Mouse (Mus musculus) midbrain, embryonic 13.5 days (tissue): Measurements from ENCODE around the gene Alg13. TPM values are rescaled to one million over a fixed set of nuclear protein-coding genes. Genes with fewer than 3 reads are reported as not detected.
A peak's percentile ranks its signal among the peaks of the same experiment; 100 is the strongest.

ENCODE experiments used
- ATAC-seq: fragments of 200-750 bp; cut with Nextera tagmentation; 2 replicates; pipeline ENCODE4 v1.8.0; 2017; ENCODE audit warnings: mild to moderate bottlenecking, moderate TSS enrichment, moderate library complexity
- H3K27ac ChIP-seq: fragments of 300-500 bp; sonication (generic); 2 replicates; pipeline ENCODE4 v1.5.1; 2015; ENCODE audit warnings: inconsistent platforms, mild to moderate bottlenecking, moderate library complexity
- H3K27me3 ChIP-seq: fragments of 300-500 bp; sonication (generic); 2 replicates; pipeline ENCODE4 v1.6.1; 2015; ENCODE audit warnings: mild to moderate bottlenecking, inconsistent platforms
- H3K36me3 ChIP-seq: fragments of 300-500 bp; sonication (generic); 2 replicates; pipeline ENCODE4 v1.6.1; 2015; ENCODE audit warnings: mild to moderate bottlenecking, inconsistent platforms
- H3K4me1 ChIP-seq: fragments of 300-500 bp; sonication (generic); replicated peaks from 2 replicates; pipeline ENCODE4 v1.6.1; 2015; ENCODE audit warnings: inconsistent platforms
- H3K4me2 ChIP-seq: fragments of 300-500 bp; sonication (generic); replicated peaks from 2 replicates; pipeline ENCODE4 v1.6.1; 2015; ENCODE audit warnings: moderate library complexity, mild to moderate bottlenecking, inconsistent platforms
- H3K4me3 ChIP-seq: fragments of 300-500 bp; sonication (generic); replicated peaks from 2 replicates; pipeline ENCODE4 v1.5.1; 2015; ENCODE audit warnings: mild to moderate bottlenecking, inconsistent platforms
- H3K9ac ChIP-seq: fragments of 300-500 bp; sonication (generic); replicated peaks from 2 replicates; pipeline ENCODE4 v1.6.1; 2015; ENCODE audit warnings: mild to moderate bottlenecking, inconsistent platforms
- H3K9me3 ChIP-seq: fragments of 300-500 bp; sonication (generic); 2 replicates; pipeline ENCODE4 v1.6.1; 2016; ENCODE audit warnings: mild to moderate bottlenecking, inconsistent platforms
- WGBS: fragments of 180-500 bp; shearing (Covaris S2); methylation state at CpG from one replicate; pipeline ENCODE4 v1.1.7; 2015; 5-methylcytosine and 5-hydroxymethylcytosine counted together
- polyA plus RNA-seq: library from polyadenylated mRNA; unstranded; fragments of >200 nt; fragmentation: Nextera tagmentation; extraction: Ambion mirVana; gene quantifications from 2 replicates; pipeline ENCODE4 v1.2.1, GENCODE M21; 2015

Alg13 gene
- 12.1 and 13.1 TPM in 2 replicates for polyA plus RNA-seq

DNA sequence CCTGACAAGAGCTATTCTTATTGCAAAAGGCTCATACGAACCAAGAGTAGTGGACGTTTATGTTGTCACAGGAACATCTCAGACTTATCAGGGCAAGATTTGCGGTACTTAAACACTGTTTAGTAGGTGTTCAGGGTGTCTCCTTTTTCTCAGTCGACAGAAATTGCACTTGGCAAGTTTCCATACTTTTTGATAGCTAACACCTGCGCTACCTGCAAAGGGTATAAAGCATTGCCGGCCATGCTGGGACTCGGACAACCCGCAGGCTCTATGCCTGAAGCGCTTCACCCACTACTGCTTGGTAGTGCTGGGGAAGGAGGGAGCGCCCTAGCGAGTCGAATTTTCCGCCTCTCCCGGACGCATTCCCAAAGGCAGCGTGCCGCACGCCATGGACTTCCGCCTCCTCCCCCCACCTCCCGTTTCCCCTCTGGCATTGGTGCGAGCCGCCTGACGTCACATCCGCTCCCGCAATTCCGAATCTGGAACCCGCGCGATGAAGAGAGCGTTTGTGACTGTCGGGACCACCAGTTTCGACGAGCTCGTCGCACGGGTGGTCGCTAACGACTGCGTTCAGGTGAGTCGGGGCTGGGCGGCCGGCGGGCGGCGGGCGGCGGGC, at the start of gene Alg13:
TSS of gene Alg13 (plus strand) at position 257 of the 616 bp plus-strand sequence.
- Histone ChIP-seq H3K9me3 (no peaks in the 10 kb centered on the region), H3K27ac (no peak within 1 kb of the TSS), H3K4me1 (peaks cover 3% of the 10 kb centered on the region; the same call in 1 of the 2 replicates), H3K36me3 (no peaks in the 10 kb centered on the region), H3K27me3 (no peaks in the 10 kb centered on the region), H3K4me2 (peak within 1 kb of the TSS; percentile 87), H3K4me3 (peak within 1 kb of the TSS; percentile 65), H3K9ac (peak within 1 kb of the TSS; percentile 68)
- peak; percentile 95 for ATAC-seq
- 19% methylated on average over 47 of the region's 47 CpGs for WGBS

DNA sequence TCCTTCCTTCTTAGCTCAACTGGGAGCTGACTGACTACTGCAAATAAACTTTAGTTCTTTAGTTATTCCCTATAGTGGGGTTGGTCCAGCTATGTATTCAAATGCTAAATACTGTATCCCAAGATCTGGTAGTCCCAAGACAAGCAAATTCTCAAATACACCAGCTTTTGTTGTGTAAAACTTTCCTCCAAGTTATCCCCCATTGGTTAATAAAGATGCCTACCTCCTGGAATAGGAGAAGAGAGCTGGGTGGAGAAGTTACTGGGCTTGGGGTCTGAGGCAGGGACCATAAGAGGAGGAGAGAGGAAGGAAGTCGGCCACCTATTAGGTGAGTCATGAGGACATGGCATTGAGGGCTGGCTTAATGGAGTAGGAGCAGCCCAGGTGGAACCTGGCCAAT, 49.0 kb upstream of the Alg13 start:
- Histone ChIP-seq H3K4me2 (no peak overlapping the region), H3K4me1 (no peaks in the 10 kb centered on the region), H3K36me3 (no peaks in the 10 kb centered on the region), H3K27ac (no peak overlapping the region), H3K9me3 (no peaks in the 10 kb centered on the region), H3K9ac (no peak overlapping the region), H3K27me3 (no peaks in the 10 kb centered on the region), H3K4me3 (no peak overlapping the region)
- no peak for ATAC-seq
- WGBS: 71% methylated on average over 1 of the region's 1 CpGs

DNA sequence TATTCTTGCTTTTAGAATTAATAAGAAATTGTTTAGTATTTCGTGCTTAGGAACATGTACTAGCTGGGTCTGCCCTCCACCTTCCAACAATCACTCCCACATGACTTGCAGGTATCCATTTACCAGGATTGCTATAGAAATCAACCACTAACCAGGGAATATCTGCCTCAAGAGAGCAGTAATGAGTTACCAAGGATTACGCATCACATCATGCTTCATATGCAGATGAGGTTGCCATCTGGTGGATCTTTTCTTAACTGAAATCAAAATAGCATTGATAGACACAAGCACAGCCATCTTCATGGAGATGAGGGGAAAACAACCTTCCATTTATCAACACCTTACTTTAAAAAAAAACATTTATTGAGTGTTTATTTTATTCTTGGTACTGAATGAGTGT, 16.1 kb upstream of the Alg13 start:
- Histone ChIP-seq H3K4me2 (no peak overlapping the region), H3K4me3 (no peak overlapping the region), H3K9ac (no peak overlapping the region), H3K36me3 (no peaks in the 10 kb centered on the region), H3K4me1 (no peaks in the 10 kb centered on the region), H3K27ac (no peak overlapping the region), H3K27me3 (no peaks in the 10 kb centered on the region), H3K9me3 (no peaks in the 10 kb centered on the region)
- 61% methylated on average over 2 of the region's 2 CpGs for WGBS
- no peak for ATAC-seq

DNA sequence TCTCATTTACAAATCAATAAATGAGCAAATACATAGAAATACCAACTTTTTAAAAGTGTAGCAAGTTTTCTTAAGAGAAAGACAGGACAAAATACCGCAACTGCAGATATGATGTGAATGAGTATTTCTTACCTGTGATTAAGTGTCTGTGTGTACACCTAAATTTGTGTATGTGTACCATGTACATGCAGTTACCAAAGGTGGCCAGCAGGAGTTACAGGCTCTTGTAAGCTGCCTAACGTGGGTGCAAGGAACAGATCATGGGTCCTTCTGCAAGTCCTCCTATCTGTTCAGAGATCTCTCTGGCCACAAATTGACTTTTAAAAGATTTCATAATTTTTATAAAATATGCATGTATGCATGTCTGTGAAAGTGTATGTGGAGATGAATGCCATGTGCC, 11.9 kb upstream of the Alg13 start:
- H3K9ac ChIP-seq: no peak overlapping the region
- no peak overlapping the region for H3K27ac ChIP-seq
- H3K36me3 ChIP-seq: no peaks in the 10 kb centered on the region
- no peak overlapping the region for H3K4me2 ChIP-seq
- H3K4me1 ChIP-seq: no peaks in the 10 kb centered on the region
- 89% methylated on average over 2 of the region's 2 CpGs for WGBS
- ATAC-seq: no peak
- H3K27me3 ChIP-seq: no peaks in the 10 kb centered on the region
- no peaks in the 10 kb centered on the region for H3K9me3 ChIP-seq
- H3K4me3 ChIP-seq: no peak overlapping the region

DNA sequence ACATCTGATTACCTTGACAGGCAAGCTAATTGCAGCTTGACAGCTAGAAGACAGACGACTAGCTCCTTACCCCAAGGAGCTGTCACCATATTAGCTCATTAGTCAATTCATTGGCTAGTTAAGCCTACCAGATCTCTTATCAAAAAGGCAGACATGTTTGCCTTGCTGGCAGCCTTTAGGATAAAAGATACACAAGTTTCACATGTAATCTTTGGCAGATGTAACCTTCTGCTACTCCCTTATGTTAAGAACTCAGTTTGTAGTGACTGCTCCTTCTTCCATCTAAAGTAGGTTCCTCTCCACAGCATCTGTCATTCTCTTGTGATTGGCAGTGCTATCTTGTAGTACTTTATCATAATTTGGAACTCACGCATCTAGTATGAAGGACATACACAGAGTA, 3.6 kb upstream of the Alg13 start:
- Histone ChIP-seq H3K27me3 (no peaks in the 10 kb centered on the region), H3K27ac (no peak overlapping the region), H3K4me2 (no peak overlapping the region), H3K9ac (no peak overlapping the region), H3K9me3 (no peaks in the 10 kb centered on the region), H3K4me3 (no peak overlapping the region), H3K36me3 (no peaks in the 10 kb centered on the region), H3K4me1 (no peaks in the 10 kb centered on the region)
- no peak for ATAC-seq
- WGBS: 61% methylated on average over 2 of the region's 2 CpGs

DNA sequence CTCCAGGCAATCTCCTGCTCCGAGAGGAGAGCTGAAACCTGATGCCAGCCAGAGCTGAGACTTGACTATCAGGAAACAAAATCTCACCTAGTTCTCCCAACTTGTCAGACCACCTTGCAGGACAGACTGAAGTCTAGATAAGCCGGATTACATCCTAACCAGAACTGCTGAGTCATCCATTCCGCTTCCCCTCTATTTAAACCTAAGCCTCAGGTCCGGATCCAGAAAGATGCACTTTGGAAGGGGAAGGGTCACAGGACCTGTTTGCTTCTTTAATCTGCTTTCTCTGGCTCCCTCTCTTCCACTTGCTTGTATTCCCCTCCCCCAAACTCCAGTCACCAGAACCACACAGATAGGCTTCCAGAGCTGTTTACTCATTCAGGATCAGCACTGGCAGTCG, 2.6 kb upstream of the Alg13 start:
- H3K9me3 ChIP-seq: no peaks in the 10 kb centered on the region
- H3K9ac ChIP-seq: no peak overlapping the region
- H3K4me2 ChIP-seq: no peak overlapping the region
- no peak overlapping the region for H3K4me3 ChIP-seq
- H3K27ac ChIP-seq: no peak overlapping the region
- H3K36me3 ChIP-seq: no peaks in the 10 kb centered on the region
- peaks cover 3% of the 10 kb centered on the region; the same call in 1 of the 2 replicates for H3K4me1 ChIP-seq
- no peaks in the 10 kb centered on the region for H3K27me3 ChIP-seq
- no peak for ATAC-seq
- WGBS: 39% methylated on average over 5 of the region's 5 CpGs

DNA sequence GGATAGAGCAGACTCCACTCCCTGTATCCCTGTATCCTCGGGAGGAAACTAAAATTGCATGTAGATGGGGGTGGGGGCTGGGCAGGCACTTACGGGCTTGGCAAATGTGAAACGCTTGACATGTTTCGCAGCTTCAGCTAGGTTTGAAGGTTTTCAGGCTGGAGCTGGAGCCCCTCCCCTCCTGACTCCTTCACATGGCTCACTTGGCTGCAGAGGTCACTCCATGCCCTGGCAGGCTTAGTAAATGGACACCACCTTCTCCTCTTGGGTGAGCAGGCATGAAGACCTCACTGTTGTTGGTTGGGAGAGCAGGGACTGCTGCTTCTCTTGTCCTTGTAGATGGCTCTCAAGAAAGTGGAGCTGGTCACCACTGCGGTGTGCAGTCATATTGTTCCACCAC, 1.6 kb upstream of the Alg13 start:
- Histone ChIP-seq H3K27me3 (no peaks in the 10 kb centered on the region), H3K9ac (no peak overlapping the region), H3K4me1 (peaks cover 3% of the 10 kb centered on the region; the same call in 1 of the 2 replicates), H3K4me2 (no peak overlapping the region), H3K4me3 (no peak overlapping the region), H3K9me3 (no peaks in the 10 kb centered on the region), H3K36me3 (no peaks in the 10 kb centered on the region), H3K27ac (no peak overlapping the region)
- no peak for ATAC-seq
- WGBS: 84% methylated on average over 5 of the region's 5 CpGs

DNA sequence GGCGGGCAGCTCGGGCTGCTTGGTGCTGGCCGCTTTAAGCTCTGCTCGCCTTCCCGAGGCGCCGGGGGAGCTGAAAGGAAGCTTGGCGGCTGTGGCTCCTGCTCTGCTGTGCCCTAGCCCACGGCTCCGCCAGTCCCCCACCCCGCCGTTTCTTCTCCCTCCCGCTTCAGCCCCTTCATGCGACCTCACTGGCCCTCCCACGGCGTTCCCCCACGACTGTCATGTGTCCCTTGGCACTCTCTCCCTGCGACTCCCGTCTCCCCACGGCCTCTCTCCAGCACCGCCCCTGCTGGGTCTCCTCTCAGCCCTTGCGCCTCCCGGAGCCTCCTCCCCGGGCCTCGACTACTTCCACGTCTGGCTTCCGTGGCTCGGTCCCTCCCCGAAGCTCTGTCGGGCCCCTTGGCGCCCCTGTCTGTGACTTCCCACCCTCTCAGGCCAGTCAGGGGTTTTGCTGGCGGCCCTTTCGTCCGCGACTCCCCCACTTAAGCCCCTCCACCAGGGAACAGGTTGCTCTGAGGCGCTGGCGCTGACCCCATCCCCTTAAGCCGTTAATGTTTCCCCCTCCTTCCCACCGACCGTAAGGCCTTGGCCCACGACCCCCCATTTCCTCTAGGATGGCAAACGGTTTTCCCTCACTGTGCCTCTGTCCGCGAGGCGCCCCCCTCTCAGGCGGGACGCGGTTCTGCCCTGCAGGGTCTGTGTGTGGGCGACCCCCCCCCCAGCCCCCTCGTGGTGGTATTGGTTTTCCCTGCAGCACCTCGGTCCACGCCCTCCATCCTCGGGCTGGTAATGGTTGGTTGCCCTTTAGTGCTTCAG, 768 bp downstream of the Alg13 start:
- no peaks in the 10 kb centered on the region for H3K36me3 ChIP-seq
- peak overlapping the region; percentile 65 for H3K4me3 ChIP-seq
- ATAC-seq: peak; percentile 92
- peak overlapping the region; percentile 68 for H3K9ac ChIP-seq
- H3K4me1 ChIP-seq: peaks cover 3% of the 10 kb centered on the region; the same call in 1 of the 2 replicates
- H3K27me3 ChIP-seq: no peaks in the 10 kb centered on the region
- no peak overlapping the region for H3K27ac ChIP-seq
- H3K4me2 ChIP-seq: peak overlapping the region; percentile 87
- 25% methylated on average over 38 of the region's 53 CpGs for WGBS
- H3K9me3 ChIP-seq: no peaks in the 10 kb centered on the region

DNA sequence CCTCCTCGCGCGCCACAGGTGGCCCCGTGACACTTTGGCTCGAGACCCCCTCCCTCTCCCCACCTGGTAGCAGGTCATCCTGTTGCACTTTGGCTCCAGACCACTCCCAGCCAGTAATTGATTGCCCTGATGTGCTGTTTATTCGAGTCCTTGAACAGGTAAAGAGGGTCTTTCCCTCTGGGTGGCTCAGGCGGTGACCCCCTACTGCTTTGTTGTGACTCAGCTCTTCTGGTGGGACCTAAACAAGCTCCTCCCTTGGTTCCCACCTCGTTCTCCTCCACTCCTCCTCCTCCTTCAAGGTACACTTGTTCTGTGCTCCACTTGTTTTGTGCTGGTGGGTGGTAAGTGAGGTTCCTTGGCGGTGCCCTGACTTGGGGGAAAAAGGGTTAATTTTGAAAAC, 1.8 kb downstream of the Alg13 start:
- Histone ChIP-seq H3K4me3 (no peak overlapping the region), H3K9ac (no peak overlapping the region), H3K4me2 (peak overlapping the region; percentile 87), H3K9me3 (no peaks in the 10 kb centered on the region), H3K27me3 (no peaks in the 10 kb centered on the region), H3K36me3 (no peaks in the 10 kb centered on the region), H3K27ac (no peak overlapping the region), H3K4me1 (peaks cover 3% of the 10 kb centered on the region; the same call in 1 of the 2 replicates)
- WGBS: 35% methylated on average over 9 of the region's 9 CpGs
- no peak for ATAC-seq

DNA sequence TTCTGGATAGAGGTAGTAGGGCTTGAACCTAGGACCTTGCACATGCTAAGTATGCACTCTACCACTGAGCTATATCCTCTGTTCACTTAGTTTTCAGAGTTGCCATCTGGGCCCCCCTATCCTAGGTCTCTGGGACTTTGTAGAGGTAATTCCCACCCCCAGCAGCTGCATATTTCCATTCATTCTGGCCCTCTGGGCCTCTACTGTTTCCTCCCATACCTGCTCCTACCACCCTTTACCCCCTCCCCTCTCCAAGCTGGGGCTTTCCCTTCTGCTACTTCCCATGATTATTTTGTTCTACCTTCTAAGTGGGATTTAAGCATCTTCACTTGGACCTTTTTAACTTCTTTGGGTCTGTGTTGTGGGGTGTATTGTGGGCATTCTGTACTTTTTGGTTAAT, 7.8 kb downstream of the Alg13 start:
- no peak overlapping the region for H3K9ac ChIP-seq
- H3K27ac ChIP-seq: no peak overlapping the region
- no peaks in the 10 kb centered on the region for H3K4me1 ChIP-seq
- no peaks in the 10 kb centered on the region for H3K9me3 ChIP-seq
- no peak overlapping the region for H3K4me3 ChIP-seq
- no peaks in the 10 kb centered on the region for H3K27me3 ChIP-seq
- no peak for ATAC-seq
- H3K36me3 ChIP-seq: no peaks in the 10 kb centered on the region
- no peak overlapping the region for H3K4me2 ChIP-seq

DNA sequence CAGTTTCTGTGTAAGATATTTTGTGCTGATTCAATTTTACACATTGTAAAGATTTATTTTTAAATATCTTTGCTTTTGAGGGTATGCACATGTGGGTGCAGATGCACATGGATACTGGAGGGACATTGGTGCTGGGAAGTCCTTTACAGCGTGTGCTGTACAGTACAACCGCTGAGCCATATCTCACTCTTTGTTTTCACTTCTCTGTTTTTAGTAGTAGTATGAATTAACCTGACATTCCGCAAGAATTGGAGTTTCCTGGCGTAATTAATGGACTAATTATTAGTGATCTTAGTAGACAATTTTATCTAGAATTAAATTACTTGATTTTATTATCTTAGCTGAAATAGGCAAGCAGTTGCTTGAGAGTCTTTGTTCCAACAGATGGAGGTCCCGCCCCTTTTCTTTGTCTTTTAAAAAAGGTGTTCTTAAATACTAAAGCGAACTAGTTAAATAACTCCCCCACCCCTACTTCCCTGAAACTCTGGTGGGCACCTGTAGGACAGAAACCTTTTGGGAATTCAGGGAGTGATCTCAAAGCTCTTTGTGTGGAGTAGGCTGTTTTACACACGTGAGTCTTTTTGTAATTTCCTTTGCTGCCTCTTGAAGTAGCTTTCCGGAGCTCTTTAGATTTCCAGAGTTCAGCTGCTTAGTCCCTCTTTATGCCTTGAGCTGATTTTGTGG, 17.9 kb downstream of the Alg13 start:
- no peak overlapping the region for H3K4me2 ChIP-seq
- ATAC-seq: no peak
- H3K27me3 ChIP-seq: no peaks in the 10 kb centered on the region
- no peak overlapping the region for H3K27ac ChIP-seq
- H3K4me3 ChIP-seq: no peak overlapping the region
- H3K4me1 ChIP-seq: no peaks in the 10 kb centered on the region
- WGBS: 49% methylated on average over 8 of the region's 8 CpGs
- no peaks in the 10 kb centered on the region for H3K36me3 ChIP-seq
- H3K9ac ChIP-seq: no peak overlapping the region
- H3K9me3 ChIP-seq: no peaks in the 10 kb centered on the region

DNA sequence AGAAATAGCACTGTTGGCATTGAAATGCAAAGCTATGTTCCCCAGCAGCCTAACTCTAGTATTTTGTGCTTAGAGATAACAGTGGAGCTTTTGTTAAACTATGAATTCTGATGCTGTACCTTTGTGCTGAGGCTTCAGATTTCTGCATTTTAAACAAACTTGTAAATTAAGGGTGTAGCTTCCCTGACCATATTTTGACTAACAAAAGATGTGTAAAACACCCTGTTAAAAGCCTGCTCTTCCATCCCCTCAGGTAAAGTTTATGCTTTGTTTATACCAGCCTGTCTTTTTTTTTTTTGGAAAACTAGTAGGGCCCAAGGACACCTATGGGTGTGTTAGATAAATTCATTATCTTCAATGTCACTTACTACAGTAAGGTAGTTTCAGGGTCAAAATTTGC, 20.3 kb downstream of the Alg13 start:
- Histone ChIP-seq H3K9ac (no peak overlapping the region), H3K4me1 (no peaks in the 10 kb centered on the region), H3K4me3 (no peak overlapping the region), H3K4me2 (no peak overlapping the region), H3K27ac (no peak overlapping the region), H3K27me3 (no peaks in the 10 kb centered on the region), H3K9me3 (no peaks in the 10 kb centered on the region), H3K36me3 (no peaks in the 10 kb centered on the region)
- ATAC-seq: no peak
